Mouse (Mus musculus) B cell, adult 2 months (primary cell): ENCODE results near the gene Nfe2l2.
A peak's percentile ranks its signal among the peaks of the same experiment; 100 is the strongest.
"Not testable (repeated sequence)": the region's sequence is repeated elsewhere in the genome, so short reads cannot be mapped to it uniquely, and the experiment has no call there.

Source experiments
- DNase-seq, 2 experiments: peaks; one replicate each; pipeline ENCODE4 v3.0.0; 2022

Nfe2l2 gene

GRCm38 (mm10) chr2:75642312-75642711, 62.1 kb downstream of the Nfe2l2 start:
- not testable (repeated sequence) for DNase-seq

- DNase-seq = not testable (repeated sequence)
Measured at GRCm38 (mm10) chr2:75639535-75639934, 64.9 kb downstream of the Nfe2l2 start.

GRCm38 (mm10) chr2:75637822-75638221, 66.6 kb downstream of the Nfe2l2 start:
- DNase-seq = not testable (repeated sequence)

GRCm38 (mm10) chr2:75637361-75637760, 67.1 kb downstream of the Nfe2l2 start:
- DNase-seq = no peak

GRCm38 (mm10) chr2:75637055-75637304, 67.5 kb downstream of the Nfe2l2 start:
- DNase-seq = not testable (repeated sequence)

GRCm38 (mm10) chr2:75636261-75637054, 68.0 kb downstream of the Nfe2l2 start:
- peak; percentile 64 to 71 for DNase-seq

GRCm38 (mm10) chr2:75634431-75634830, 70.0 kb downstream of the Nfe2l2 start:
- DNase-seq = not testable (repeated sequence)

GRCm38 (mm10) chr2:75633784-75634183, 70.7 kb downstream of the Nfe2l2 start:
- DNase-seq = no peak

GRCm38 (mm10) chr2:75633381-75633780, 71.1 kb downstream of the Nfe2l2 start:
- no peak for DNase-seq

GRCm38 (mm10) chr2:75632721-75633181, 71.7 kb downstream of the Nfe2l2 start:
- no peak for DNase-seq

- DNase-seq = no peak
Measured at GRCm38 (mm10) chr2:75632043-75632442, 72.4 kb downstream of the Nfe2l2 start.

- no peak for DNase-seq
Measured at GRCm38 (mm10) chr2:75631421-75631820, 73.0 kb downstream of the Nfe2l2 start.

- DNase-seq = no peak
Measured at GRCm38 (mm10) chr2:75628487-75628886, 76.0 kb downstream of the Nfe2l2 start.

- no peak for DNase-seq
Measured at GRCm38 (mm10) chr2:75626597-75627440, 77.6 kb downstream of the Nfe2l2 start.
